Mouse (Mus musculus) G1E (cell line): Measurements from ENCODE around the gene Parp11.

ENCODE experiments used
- CTCF ChIP-seq: IDR thresholded peaks from 2 replicates; pipeline ENCODE4 v1.5.1; 2012; ENCODE audit warnings: low read depth, low read length, inconsistent platforms, mixed read lengths
- GATA1 ChIP-seq: IDR thresholded peaks from 2 replicates; pipeline ENCODE4 v1.6.1; 2012; ENCODE audit warnings: borderline replicate concordance, low read length, inconsistent platforms, mixed read lengths
- POLR2AphosphoS5 ChIP-seq: IDR thresholded peaks from 2 replicates; pipeline ENCODE4 v1.6.1; 2012; ENCODE audit warnings: low read depth, low read length, inconsistent platforms; ENCODE audit not compliant: insufficient replicate concordance
- TAL1 ChIP-seq: conservative IDR thresholded peaks from 2 replicates; pipeline ENCODE4 v1.6.1; 2012; ENCODE audit warnings: low read depth, low read length, inconsistent platforms, mixed read lengths

DNA sequence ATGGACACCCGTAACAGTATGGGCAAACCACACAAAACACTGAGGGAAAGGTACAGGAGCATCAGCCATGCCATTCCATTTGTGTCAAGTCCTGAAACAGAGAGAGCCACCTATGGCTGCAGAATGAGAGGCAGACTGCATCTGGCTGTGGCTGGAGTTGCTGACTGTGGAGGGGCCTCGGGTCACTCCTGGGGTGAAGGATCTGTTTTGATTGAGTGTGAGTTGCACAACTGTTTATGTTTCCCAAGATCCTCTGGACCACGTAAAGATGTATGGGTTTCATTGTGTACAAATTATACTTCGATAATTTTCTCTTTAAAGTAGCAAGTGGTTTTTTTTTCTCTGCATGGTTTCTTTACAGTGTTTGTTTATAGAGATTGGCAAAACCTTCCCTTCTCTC, 93.9 kb downstream of the Parp11 start:
- TF ChIP-seq CTCF (no peak), GATA1 (no peak), POLR2AphosphoS5 (no peak), TAL1 (no peak)
